Mouse (Mus musculus): ENCODE results near the gene Slc16a7. TPM values are rescaled to one million over a fixed set of nuclear protein-coding genes. Genes with fewer than 3 reads are reported as not detected.

Gene Slc16a7
- total RNA-seq (2023): 11.3 and 11.4 TPM in 2 replicates

DNA sequence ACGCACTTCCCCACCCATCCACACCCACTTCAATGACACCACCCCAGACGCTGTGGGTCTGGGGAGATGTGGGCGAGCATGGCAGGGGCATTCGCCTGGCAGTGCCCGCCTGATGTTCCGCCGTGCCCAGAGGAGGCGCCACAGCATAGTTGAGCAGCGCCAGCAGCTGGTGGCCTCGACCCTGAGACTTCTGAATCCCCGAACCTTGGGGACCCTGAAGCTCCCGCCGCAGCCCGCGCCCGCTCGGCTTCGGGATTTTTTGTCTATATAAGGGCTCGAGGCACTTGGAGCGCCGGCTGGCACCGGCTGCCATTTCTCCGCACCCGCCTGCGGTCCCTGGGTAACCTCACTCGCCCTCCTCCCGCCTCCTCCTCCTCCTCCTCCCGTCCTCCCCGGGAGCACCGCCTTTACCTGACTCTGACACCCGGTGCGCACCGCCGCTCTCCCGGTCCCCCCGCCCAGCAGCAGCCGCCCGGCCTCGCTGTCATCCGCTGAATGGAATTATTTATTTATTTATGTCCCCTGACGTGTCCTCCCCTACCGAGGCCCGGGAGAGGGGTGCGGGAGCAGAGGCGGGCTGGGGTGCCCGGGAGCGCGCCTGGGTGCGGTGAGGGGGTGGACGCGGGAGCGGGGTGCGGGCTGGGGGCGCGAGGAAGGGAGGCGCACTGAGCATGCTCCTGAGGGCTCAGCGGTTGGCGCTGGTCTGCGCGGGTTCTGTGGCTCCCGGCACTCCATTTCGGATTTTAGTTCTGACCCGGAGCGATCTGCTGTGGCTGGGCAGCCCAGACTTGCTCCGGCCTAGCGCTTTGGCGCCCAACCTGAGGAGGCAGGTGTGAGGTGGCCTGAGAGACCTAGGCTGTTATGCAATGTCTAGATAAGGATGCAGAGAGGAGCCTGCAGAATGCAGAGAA, at the start of gene Slc16a7:
TSS of gene Slc16a7 (minus strand) at position 590 of the 911 bp plus-strand sequence.

Measured in neutrophil, adult 65 days (primary cell).